Mouse (Mus musculus): ENCODE results near the gene Krtcap3. TPM values are rescaled to one million over a fixed set of nuclear protein-coding genes. Genes with fewer than 3 reads are reported as not detected.

The Krtcap3 gene
- polyA plus RNA-seq, 1 experiment from 2014 or later = 21.2 TPM

DNA sequence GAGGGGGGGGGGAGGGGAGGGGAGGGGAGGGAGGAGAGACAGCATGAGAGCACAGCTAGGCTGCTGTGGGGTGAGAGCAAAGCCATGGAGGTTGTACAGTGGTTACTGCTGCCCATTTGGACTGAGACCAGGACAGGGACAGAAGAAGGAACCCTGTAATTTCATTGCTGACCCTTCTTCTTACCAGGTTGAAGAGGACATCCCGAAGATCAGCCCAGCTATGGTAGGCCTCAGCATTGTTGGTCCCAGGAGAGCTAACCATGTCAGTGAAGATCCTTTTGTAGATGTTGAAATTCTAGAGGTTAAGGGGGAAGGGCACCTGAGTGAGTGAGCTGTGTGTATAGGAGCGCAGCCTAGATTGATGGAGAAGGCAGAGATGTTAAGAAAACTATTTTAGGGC, 3.9 kb downstream of the Krtcap3 start:
- Histone ChIP-seq H3K9me3 (no peaks in the 10 kb centered on the region), H3K27me3 (replicated peaks; ENCODE audit: low read depth, poor library complexity, severe bottlenecking) (no peaks in the 10 kb centered on the region), H3K4me1 (peaks cover 35% of the 10 kb centered on the region), H3K4me3 (no peak overlapping the region), H3K36me3 (replicated peaks) (peaks cover 96% of the 10 kb centered on the region), H3K27ac (replicated peaks) (no peak overlapping the region)
- no peak for DNase-seq (ENCODE audit: low spot score)
- 91% methylated on average over 2 of the region's 2 CpGs for WGBS

DNA sequence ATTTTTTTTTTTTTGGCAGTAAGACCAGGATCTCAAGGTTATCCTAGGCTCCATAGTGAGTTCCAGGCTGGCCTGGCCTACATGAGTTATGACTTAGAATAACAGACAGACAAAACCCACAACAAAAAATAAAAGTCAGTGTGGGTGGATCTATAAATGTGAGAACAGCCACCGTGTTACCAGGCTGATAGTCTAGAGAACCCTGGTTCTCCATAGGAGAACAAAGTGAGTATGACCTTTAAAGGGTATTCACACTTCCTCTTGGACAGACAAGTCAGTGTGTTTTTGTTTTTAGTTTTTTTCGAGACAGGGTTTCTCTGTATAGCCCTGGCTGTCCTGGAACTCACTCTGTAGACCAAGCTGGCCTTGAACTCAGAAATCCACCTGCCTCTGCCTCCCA, 4.5 kb downstream of the Krtcap3 start:
- Histone ChIP-seq H3K27me3 (replicated peaks; ENCODE audit: low read depth, poor library complexity, severe bottlenecking) (no peaks in the 10 kb centered on the region), H3K27ac (replicated peaks) (no peak overlapping the region), H3K4me3 (no peak overlapping the region), H3K9me3 (no peaks in the 10 kb centered on the region), H3K4me1 (peaks cover 29% of the 10 kb centered on the region), H3K36me3 (replicated peaks) (peaks cover 96% of the 10 kb centered on the region)
- WGBS = 89% methylated on average over 2 of the region's 2 CpGs
- no peak for DNase-seq (ENCODE audit: low spot score)

DNA sequence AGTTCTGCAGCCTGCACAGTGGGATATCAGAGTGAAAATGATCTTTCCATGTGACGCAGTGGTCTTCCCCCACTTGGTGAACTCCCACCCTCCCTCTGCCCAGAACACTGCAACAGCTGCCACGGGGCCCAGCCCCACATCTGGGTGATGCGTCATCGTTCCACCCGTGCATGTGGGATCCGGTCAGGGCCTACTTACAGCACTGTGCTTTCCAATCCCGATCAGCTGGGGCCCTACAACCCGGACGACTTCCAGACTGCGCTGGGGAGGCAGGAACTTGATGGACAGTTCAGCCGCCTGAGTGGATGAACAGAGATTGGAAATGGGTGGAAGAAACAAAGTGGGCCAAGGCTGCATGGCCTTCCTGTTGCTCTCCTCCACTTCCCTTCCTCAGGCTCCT, 6.1 kb downstream of the Krtcap3 start:
- Histone ChIP-seq H3K27me3 (replicated peaks; ENCODE audit: low read depth, poor library complexity, severe bottlenecking) (no peaks in the 10 kb centered on the region), H3K27ac (replicated peaks) (no peak overlapping the region), H3K4me1 (peaks cover 13% of the 10 kb centered on the region), H3K9me3 (no peaks in the 10 kb centered on the region), H3K36me3 (replicated peaks) (peaks cover 96% of the 10 kb centered on the region), H3K4me3 (no peak overlapping the region)
- no peak for DNase-seq (ENCODE audit: low spot score)
- WGBS = 88% methylated on average over 11 of the region's 11 CpGs

DNA sequence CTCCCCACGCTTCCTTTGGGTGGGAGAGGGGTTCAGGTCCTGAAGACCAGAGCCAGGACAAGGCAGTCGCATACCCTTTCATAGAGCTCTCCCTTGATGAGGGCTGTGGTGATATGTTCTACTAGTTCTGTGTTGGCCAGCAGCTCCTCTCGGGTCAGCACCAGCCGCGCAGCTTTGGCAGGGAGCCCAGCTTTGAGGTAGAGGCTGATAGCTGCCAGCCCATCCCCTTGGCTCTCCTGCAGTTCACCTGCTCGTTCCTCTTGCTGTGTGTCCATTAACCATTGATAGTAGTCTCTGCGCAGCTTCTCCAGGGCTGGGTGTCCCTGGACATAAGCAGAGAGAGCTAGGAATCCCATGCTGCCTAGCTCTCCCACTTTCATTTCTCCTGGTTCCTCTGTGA, 14.6 kb downstream of the Krtcap3 start:
- H3K4me1 ChIP-seq = no peaks in the 10 kb centered on the region
- no peaks in the 10 kb centered on the region for H3K9me3 ChIP-seq
- no peak overlapping the region for H3K27ac ChIP-seq (replicated peaks)
- H3K36me3 ChIP-seq (replicated peaks) = peaks cover 93% of the 10 kb centered on the region
- DNase-seq (ENCODE audit: low spot score) = no peak
- WGBS = 91% methylated on average over 7 of the region's 7 CpGs
- no peak overlapping the region for H3K4me3 ChIP-seq
- H3K27me3 ChIP-seq (replicated peaks; ENCODE audit: low read depth, poor library complexity, severe bottlenecking) = no peaks in the 10 kb centered on the region

DNA sequence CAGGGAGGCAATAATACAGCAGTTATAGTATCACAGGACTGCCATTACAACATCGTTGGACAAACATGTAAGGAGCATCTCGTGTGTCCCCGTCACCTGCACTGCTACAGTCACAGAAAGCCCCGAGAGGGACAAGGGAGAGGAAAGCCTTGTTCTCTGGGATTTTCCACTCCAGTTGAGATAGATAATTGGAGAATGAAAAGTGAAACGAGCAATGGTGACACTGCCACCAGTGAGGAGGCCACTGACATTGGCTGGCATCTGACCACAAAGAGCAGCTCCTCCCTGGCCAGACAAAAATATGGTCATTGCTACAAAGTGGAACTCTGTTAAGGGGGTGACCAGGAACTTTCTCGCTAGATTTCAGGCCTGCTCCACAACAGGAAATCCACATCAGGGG, 16.2 kb downstream of the Krtcap3 start:
- DNase-seq (ENCODE audit: low spot score) = no peak
- Histone ChIP-seq H3K27me3 (replicated peaks; ENCODE audit: low read depth, poor library complexity, severe bottlenecking) (no peaks in the 10 kb centered on the region), H3K9me3 (no peaks in the 10 kb centered on the region), H3K27ac (replicated peaks) (no peak overlapping the region), H3K36me3 (replicated peaks) (peaks cover 91% of the 10 kb centered on the region), H3K4me3 (no peak overlapping the region), H3K4me1 (no peaks in the 10 kb centered on the region)
- WGBS = 75% methylated on average over 6 of the region's 6 CpGs

DNA sequence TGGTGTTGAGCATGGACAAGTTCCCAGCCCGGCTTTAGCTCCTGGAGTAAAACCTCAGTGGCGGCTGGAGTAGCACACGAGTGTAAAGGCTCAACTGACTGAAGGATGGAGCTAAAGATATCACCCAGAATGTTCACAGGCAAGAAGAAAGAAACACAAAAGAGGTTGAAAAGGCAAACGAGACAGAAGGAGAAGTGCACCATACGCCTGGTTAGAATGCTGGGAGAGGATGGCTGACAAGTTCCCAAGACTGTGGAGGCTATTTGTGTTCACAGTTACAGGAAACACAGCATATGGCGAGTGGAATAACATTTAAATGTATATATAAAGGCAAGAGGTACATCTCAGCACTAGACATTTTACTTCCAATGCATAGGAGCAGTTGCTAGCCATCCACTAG, 21.5 kb downstream of the Krtcap3 start:
- DNase-seq (ENCODE audit: low spot score) = no peak
- Histone ChIP-seq H3K27ac (replicated peaks) (no peak overlapping the region), H3K36me3 (replicated peaks) (peaks cover 80% of the 10 kb centered on the region), H3K9me3 (no peaks in the 10 kb centered on the region), H3K4me3 (no peak overlapping the region), H3K27me3 (replicated peaks; ENCODE audit: low read depth, poor library complexity, severe bottlenecking) (no peaks in the 10 kb centered on the region), H3K4me1 (no peaks in the 10 kb centered on the region)
- 89% methylated on average over 6 of the region's 6 CpGs for WGBS

DNA sequence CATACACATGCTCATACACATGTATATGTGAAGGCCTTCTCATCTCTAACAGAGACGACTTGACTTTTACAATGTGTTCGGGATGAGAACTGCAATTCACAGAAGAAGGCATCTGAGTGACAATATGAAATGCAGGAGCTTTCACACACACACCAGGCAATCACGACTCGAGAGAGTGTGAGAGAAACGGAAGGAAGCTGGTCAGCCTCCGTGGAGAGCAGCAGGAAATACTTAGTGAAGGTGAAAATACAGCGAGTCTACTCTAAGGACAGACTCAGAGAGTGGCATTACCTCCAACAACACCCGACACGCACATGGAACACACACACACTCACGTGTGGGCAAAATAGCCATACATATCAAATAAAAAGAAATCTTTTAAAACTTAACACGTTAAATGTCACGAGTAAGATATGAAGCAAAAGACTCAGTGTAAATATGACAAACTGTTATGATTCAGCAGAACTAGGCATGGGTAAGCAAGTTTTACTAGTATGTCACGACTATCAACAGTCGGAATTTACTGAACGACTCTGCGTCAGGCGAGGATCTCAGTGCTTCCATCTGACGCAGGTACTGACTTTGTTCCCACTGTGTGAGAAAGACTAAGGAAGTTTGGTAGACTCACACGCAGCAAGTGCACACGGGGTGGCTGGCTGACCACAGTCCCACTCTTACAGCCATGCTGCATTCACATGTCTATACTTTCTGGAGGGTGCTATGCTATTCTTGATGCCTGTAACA, 27.9 kb downstream of the Krtcap3 start:
- Histone ChIP-seq H3K9me3 (no peaks in the 10 kb centered on the region), H3K36me3 (replicated peaks) (peaks cover 88% of the 10 kb centered on the region), H3K27me3 (replicated peaks; ENCODE audit: low read depth, poor library complexity, severe bottlenecking) (no peaks in the 10 kb centered on the region), H3K27ac (replicated peaks) (no peak overlapping the region), H3K4me3 (no peak overlapping the region), H3K4me1 (no peaks in the 10 kb centered on the region)
- no peak for DNase-seq (ENCODE audit: low spot score)
- WGBS = 89% methylated on average over 20 of the region's 20 CpGs

DNA sequence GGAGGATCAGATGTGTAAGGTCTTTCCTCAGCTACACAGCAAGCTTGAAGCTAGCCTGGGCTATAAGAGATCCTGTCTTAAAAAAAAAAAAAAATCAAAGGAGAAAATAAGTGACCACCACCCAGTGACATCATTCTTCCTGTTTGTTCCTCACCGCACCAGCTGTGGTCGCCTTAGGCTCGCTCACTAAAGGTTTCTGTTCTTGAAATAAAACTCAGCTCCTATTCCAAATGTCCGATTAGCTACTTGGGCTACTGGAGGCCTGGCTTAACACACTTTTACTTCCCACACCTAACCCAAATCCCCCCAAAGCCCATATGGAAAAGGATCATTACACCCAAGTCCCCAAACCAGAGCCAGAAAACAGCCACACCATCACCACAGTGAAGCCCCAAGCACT, 36.7 kb downstream of the Krtcap3 start:
- no peak for DNase-seq (ENCODE audit: low spot score)
- 80% methylated on average over 4 of the region's 4 CpGs for WGBS
- H3K4me3 ChIP-seq = no peak overlapping the region
- H3K9me3 ChIP-seq = no peaks in the 10 kb centered on the region
- H3K27ac ChIP-seq (replicated peaks) = no peak overlapping the region
- peaks cover 18% of the 10 kb centered on the region for H3K4me1 ChIP-seq
- H3K36me3 ChIP-seq (replicated peaks) = peaks cover 46% of the 10 kb centered on the region
- H3K27me3 ChIP-seq (replicated peaks; ENCODE audit: low read depth, poor library complexity, severe bottlenecking) = no peaks in the 10 kb centered on the region

DNA sequence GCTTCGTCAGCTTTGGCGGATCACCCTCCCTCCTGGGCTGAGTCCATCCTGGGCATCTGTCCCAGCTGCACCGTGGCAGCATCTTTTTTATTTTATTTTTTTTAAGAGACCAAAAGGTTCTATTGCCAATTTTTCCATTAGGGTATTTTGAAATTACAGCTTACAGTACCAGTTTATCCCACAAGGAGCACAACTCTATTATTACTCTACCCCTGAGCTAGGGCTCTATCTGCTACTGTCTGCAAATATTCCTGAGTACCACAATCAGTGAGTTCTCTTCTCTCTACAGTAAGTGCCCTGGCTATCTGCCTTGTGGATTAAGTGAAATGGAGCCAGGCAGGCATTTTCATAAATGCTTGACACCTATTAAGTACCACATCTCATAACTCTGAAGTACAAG, 37.2 kb downstream of the Krtcap3 start:
- WGBS = 84% methylated on average over 3 of the region's 3 CpGs
- Histone ChIP-seq H3K27me3 (replicated peaks; ENCODE audit: low read depth, poor library complexity, severe bottlenecking) (no peaks in the 10 kb centered on the region), H3K27ac (replicated peaks) (no peak overlapping the region), H3K36me3 (replicated peaks) (peaks cover 46% of the 10 kb centered on the region), H3K9me3 (no peaks in the 10 kb centered on the region), H3K4me3 (no peak overlapping the region), H3K4me1 (peaks cover 18% of the 10 kb centered on the region)
- DNase-seq (ENCODE audit: low spot score) = no peak

DNA sequence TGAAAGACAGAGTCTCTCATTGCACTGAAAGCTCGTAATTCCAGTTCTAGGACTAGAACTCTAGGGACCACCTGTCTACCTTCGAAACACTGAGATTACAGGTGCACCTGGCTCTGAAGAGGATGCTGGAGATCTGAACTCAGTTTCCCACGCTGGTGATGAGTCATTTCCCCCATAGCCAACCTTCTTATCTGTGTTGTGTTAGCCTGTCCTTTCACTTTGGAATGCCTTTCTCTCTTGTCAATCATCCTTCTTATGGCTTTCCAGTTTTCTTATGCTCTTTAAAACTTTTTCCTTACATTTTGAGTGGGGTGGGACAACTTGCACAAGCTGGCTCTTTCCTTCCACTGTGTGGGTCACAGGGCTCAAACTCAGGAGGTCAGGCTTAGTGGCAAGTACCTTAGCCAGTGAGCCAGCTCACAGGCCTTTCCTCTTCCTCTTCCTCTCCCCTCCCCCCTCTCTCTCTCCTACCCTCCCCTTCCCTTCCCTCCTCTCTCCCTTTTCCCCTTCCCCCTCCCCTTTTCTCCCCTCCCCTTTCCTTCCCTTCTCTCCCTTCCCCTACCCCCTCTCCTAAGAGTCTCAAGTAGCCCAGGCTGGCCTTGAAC, 38.2 kb downstream of the Krtcap3 start:
- Histone ChIP-seq H3K4me3 (peak overlapping the region; percentile 67), H3K9me3 (no peaks in the 10 kb centered on the region), H3K4me1 (peaks cover 25% of the 10 kb centered on the region), H3K27ac (replicated peaks) (no peak overlapping the region), H3K27me3 (replicated peaks; ENCODE audit: low read depth, poor library complexity, severe bottlenecking) (no peaks in the 10 kb centered on the region), H3K36me3 (replicated peaks) (peaks cover 45% of the 10 kb centered on the region)
- 83% methylated on average over 3 of the region's 3 CpGs for WGBS
- no peak for DNase-seq (ENCODE audit: low spot score)

DNA sequence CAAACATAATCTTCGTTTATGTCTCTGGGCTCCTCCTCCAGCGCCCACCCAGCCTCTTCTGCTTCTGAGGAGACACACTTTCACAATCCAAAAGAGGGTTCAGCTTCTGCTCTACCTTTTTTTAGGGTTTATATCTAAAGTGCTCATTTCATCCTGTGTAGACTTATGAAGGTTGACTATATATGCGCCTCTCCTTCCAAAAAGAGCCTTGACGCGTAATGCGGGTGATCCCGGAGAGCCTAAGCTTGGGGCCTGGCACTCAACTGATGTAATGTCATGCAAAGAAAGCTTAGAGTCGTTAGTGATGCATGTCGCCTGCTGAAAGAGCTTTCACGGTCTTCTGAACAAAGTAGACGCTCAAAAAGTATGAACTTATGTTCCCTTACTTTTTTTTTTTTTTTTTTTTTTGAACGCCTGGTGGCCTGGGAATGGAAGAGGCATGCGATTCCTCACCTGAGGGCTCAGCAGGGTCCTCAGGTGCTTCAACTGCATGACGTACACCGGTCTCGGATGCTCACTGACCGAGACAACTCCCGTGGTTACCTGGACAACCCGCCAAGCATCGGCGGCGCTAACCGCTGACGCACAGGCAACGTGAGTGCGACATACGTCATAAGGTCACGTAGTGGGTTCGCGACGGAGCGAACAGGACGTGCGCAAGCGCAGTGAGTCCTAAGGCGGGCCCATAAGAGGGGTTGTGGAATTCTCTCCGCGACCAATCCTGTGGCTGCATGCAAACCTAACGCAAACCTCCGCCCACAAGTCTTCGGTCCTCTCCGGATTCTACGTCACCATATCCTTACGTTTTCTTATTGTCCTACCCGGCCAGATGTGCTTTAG, 39.2 kb downstream of the Krtcap3 start, which contains the start of gene Ift172:
TSS of gene Ift172 (minus strand) at position 596 of the 840 bp plus-strand sequence.
- peak; percentile 96 for DNase-seq (ENCODE audit: low spot score)
- Histone ChIP-seq H3K4me3 (peak within 1 kb of the TSS; percentile 67), H3K27me3 (replicated peaks; ENCODE audit: low read depth, poor library complexity, severe bottlenecking) (no peaks in the 10 kb centered on the region), H3K4me1 (peaks cover 36% of the 10 kb centered on the region), H3K36me3 (replicated peaks) (peaks cover 35% of the 10 kb centered on the region), H3K27ac (replicated peaks) (peak within 1 kb of the TSS; percentile 83), H3K9me3 (no peaks in the 10 kb centered on the region)
- WGBS = 3% methylated on average over 45 of the region's 45 CpGs

DNA sequence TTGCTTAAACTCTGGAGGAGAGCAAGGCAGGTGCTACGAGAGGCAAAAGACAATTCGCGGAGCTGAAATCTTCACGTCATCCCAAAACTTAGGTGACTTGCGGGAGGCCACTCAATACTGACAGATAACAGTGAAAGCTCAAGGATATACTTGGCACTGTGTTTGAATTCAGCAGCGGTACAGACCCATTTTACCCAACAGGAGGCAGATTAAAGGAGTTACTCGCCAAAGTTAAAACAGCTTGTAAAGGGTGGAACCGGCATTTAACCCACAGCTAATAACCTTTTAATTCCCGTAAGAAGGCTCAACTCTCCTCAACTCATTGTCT, 39.8 kb downstream of the Krtcap3 start:
- no peaks in the 10 kb centered on the region for H3K27me3 ChIP-seq (replicated peaks; ENCODE audit: low read depth, poor library complexity, severe bottlenecking)
- WGBS = 5% methylated on average over 9 of the region's 9 CpGs
- H3K9me3 ChIP-seq = no peaks in the 10 kb centered on the region
- H3K36me3 ChIP-seq (replicated peaks) = peaks cover 29% of the 10 kb centered on the region
- H3K4me1 ChIP-seq = peaks cover 41% of the 10 kb centered on the region
- peak overlapping the region; percentile 83 for H3K27ac ChIP-seq (replicated peaks)
- no peak for DNase-seq (ENCODE audit: low spot score)
- peak overlapping the region; percentile 67 for H3K4me3 ChIP-seq

All from embryonic facial prominence, embryonic 10.5 days (tissue).